Mouse (Mus musculus) E14TG2a.4 (cell line): Measurements from ENCODE around the gene Mcm2.

Experiments
- H3K27me3 ChIP-seq: 2 replicates; pipeline ENCODE4 v1.6.1; 2014; ENCODE audit warnings: low read length, control low read depth; ENCODE audit not compliant: insufficient read depth
- H3K36me3 ChIP-seq: 2 replicates; pipeline ENCODE4 v1.6.1; 2014; ENCODE audit warnings: low read length, control low read depth; ENCODE audit not compliant: insufficient read depth
- H3K4me1 ChIP-seq: replicated peaks from 2 replicates; pipeline ENCODE4 v1.6.1; 2014; ENCODE audit warnings: low read depth, low read length, control low read depth
- H3K4me3 ChIP-seq: replicated peaks from 2 replicates; pipeline ENCODE4 v1.5.1; 2014; ENCODE audit warnings: mild to moderate bottlenecking, low read length
- H3K9me3 ChIP-seq: 2 replicates; pipeline ENCODE4 v1.6.1; 2014; ENCODE audit warnings: low read length, control low read depth
- CTCF ChIP-seq: conservative IDR thresholded peaks from 2 replicates; pipeline ENCODE4 v1.5.1; 2014; ENCODE audit warnings: low read length
- NANOG ChIP-seq: IDR thresholded peaks from 2 replicates; pipeline ENCODE4 v1.6.1; 2014; ENCODE audit warnings: borderline replicate concordance, low read length, mixed read lengths
- POU5F1 ChIP-seq: IDR thresholded peaks from 2 replicates; pipeline ENCODE4 v1.6.1; 2014; ENCODE audit warnings: low read length, borderline replicate concordance

Mcm2 gene

GRCm38 (mm10) chr6:88839135-88839970 lies 59.2 kb downstream of the Mcm2 start:
- no peaks in the 10 kb centered on the region for H3K9me3 ChIP-seq
- H3K27me3 ChIP-seq: no peaks in the 10 kb centered on the region
- peak overlapping the region; percentile 98 for H3K4me3 ChIP-seq
- peaks cover 73% of the 10 kb centered on the region for H3K4me1 ChIP-seq
- peaks cover 44% of the 10 kb centered on the region for H3K36me3 ChIP-seq
- TF ChIP-seq NANOG (no peak), CTCF (no peak), POU5F1 (no peak)

GRCm38 (mm10) chr6:88838613-88839012 lies 60.0 kb downstream of the Mcm2 start:
- TF ChIP-seq POU5F1 (no peak), CTCF (no peak), NANOG (no peak)

GRCm38 (mm10) chr6:88837999-88838398 lies 60.6 kb downstream of the Mcm2 start:
- Histone ChIP-seq H3K9me3 (no peaks in the 10 kb centered on the region), H3K4me1 (peaks cover 70% of the 10 kb centered on the region), H3K4me3 (no peak overlapping the region), H3K27me3 (no peaks in the 10 kb centered on the region), H3K36me3 (peaks cover 44% of the 10 kb centered on the region)
- TF ChIP-seq NANOG: no peak
- no peak for TF ChIP-seq CTCF
- no peak for TF ChIP-seq POU5F1

More at GRCm38 (mm10) chr6:88838613-88839012, 60.0 kb downstream of the Mcm2 start:
- peaks cover 44% of the 10 kb centered on the region for H3K36me3 ChIP-seq
- no peaks in the 10 kb centered on the region for H3K27me3 ChIP-seq
- H3K4me3 ChIP-seq: peak overlapping the region; percentile 98
- no peaks in the 10 kb centered on the region for H3K9me3 ChIP-seq
- peaks cover 71% of the 10 kb centered on the region for H3K4me1 ChIP-seq

- Histone ChIP-seq H3K4me3 (peak overlapping the region; percentile 32), H3K27me3 (no peaks in the 10 kb centered on the region), H3K4me1 (peaks cover 80% of the 10 kb centered on the region), H3K36me3 (peaks cover 44% of the 10 kb centered on the region), H3K9me3 (no peaks in the 10 kb centered on the region)
- TF ChIP-seq CTCF (no peak), NANOG (no peak), POU5F1 (no peak)
Observed at GRCm38 (mm10) chr6:88836178-88836819, 62.3 kb downstream of the Mcm2 start.

- peaks cover 69% of the 10 kb centered on the region for H3K4me1 ChIP-seq
- H3K27me3 ChIP-seq: no peaks in the 10 kb centered on the region
- no peak overlapping the region for H3K4me3 ChIP-seq
- H3K9me3 ChIP-seq: no peaks in the 10 kb centered on the region
- peaks cover 44% of the 10 kb centered on the region for H3K36me3 ChIP-seq
- TF ChIP-seq POU5F1: no peak
- no peak for TF ChIP-seq NANOG
- no peak for TF ChIP-seq CTCF
Observed at GRCm38 (mm10) chr6:88835047-88835446, 63.5 kb downstream of the Mcm2 start.
